ENCODE assay signal across 21 mouse cellular contexts in the genomic region with DNA sequence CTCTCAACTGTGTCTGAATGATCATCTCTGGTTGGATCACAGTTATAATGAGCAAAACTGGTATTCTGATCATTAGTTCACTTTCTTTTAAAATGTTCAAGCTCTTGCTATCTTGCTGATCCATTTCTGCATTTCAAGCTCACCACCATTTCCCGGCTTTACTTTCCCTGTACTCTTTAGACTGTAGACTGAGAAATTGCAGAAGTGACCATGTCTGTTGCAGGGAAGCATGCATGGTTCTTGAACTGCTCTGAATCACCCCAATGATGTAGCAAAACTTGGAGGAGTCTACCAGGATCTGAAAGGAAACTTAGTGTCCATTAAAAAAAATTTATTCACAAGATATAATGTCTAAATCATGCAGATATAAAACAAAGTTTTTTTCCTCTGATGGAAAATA. TPM values are rescaled to one million over a fixed set of nuclear protein-coding genes. Genes with fewer than 3 reads are reported as not detected.
DNase-seq lines count a peak whose midpoint lies in the region; ATAC-seq and TF ChIP-seq lines count a peak whose summit lies in the region.
"Had no signal": no experiment of that assay in that cellular context is flagged by ENCODE, and none has a peak within 500 bp of the region (broad histone marks: within the 10 kb centered on the region; RNA-seq: fewer than 3 reads in every experiment).

No protein-coding gene starts in this region.

- no peaks in the 10 kb centered on the region for H3K36me3 ChIP-seq in liver, adult 2 months (ENCODE audit: control insufficient read depth, insufficient read depth, low read length)
- H3K36me3 ChIP-seq: embryonic facial prominence, embryonic 12.5 days; G1E; heart, embryonic 15.5 days had no signal

- peaks cover 6% of the 10 kb centered on the region; the same call in 1 of the 2 replicates for H3K4me1 ChIP-seq in liver, adult 2 months (ENCODE audit: control insufficient read depth, insufficient read depth, low read length)
- H3K4me1 ChIP-seq in lung, adult 2 months (ENCODE audit: control insufficient read depth, insufficient read depth, low read length): peaks cover 7% of the 10 kb centered on the region; the same call in 1 of the 2 replicates

- H3K79me2 ChIP-seq in liver, adult 2 months (ENCODE audit: control insufficient read depth, insufficient read depth, low read length): no peaks in the 10 kb centered on the region; the same call in 1 of the 2 replicates

- no peak overlapping the region for H3K9ac ChIP-seq in liver, adult 2 months (ENCODE audit: low read depth, low read length)
- H3K9ac ChIP-seq: embryonic facial prominence, embryonic 12.5 days; forebrain, embryonic 15.5 days; heart, embryonic 15.5 days; hindbrain, embryonic 14.5 days had no signal

- no peaks in the 10 kb centered on the region for H3K27me3 ChIP-seq in liver, adult 2 months (ENCODE audit: control insufficient read depth, insufficient read depth, low read length)
- H3K27me3 ChIP-seq: embryonic facial prominence, embryonic 12.5 days; forebrain, embryonic 15.5 days; heart, embryonic 15.5 days had no signal

- TF ChIP-seq CTCF in liver, adult 2 months (IDR thresholded peaks at IDR 0.05; ENCODE audit: low read depth, low read length): no peak
- no peak for TF ChIP-seq CTCF in lung, adult 2 months (IDR thresholded peaks at IDR 0.05; ENCODE audit: insufficient read depth, low read length)

- ATAC-seq in megakaryocyte progenitor cell, adult 5-6 weeks (replicated peaks; ENCODE audit: poor library complexity): peak; percentile 49
- ATAC-seq: CD4-positive, CD25-positive, alpha-beta regulatory T cell, adult 4 months; forebrain, embryonic 15.5 days had no signal

- no peak overlapping the region for H3K4me3 ChIP-seq in liver, adult 2 months (ENCODE audit: insufficient read depth, low read depth, low read length)
- H3K4me3 ChIP-seq in lung, adult 2 months (replicated peaks; ENCODE audit: extremely low read depth, low read depth, low read length): no peak overlapping the region
- H3K4me3 ChIP-seq: embryonic facial prominence, embryonic 12.5 days; forebrain, embryonic 15.5 days; heart, adult 2 months; heart, embryonic 15.5 days had no signal

- TF ChIP-seq POLR2A in liver, adult 2 months (IDR thresholded peaks at IDR 0.05; ENCODE audit: extremely low read depth, insufficient read depth, low read length): no peak
- no peak for TF ChIP-seq POLR2A in lung, adult 2 months (IDR thresholded peaks at IDR 0.05; ENCODE audit: borderline replicate concordance, extremely low read depth, low read depth, low read length)

- H3K27ac ChIP-seq in liver, adult 2 months (replicated peaks; ENCODE audit: insufficient read depth, low read depth, low read length): no peak overlapping the region
- H3K27ac ChIP-seq: embryonic facial prominence, embryonic 12.5 days; forebrain, embryonic 15.5 days; heart, adult 2 months; heart, embryonic 15.5 days; hindbrain, embryonic 14.5 days had no signal

- peak; percentile 34 for DNase-seq in liver, adult 2 months (ENCODE audit: extremely low read depth, low read depth, low spot score)
- no peak for DNase-seq in liver
- DNase-seq in lung, postnatal 36 days: peak; percentile 28
- no peak for DNase-seq in lung, adult 2 months
- DNase-seq in ovary, postnatal 14 days (ENCODE audit: low spot score): no peak
- no peak for DNase-seq in cerebellum, postnatal 4 days (ENCODE audit: low spot score in 2 of 2)
- DNase-seq: adrenal gland, postnatal 10 days; B cell, adult 2 months; cerebellum, adult 2 months; cerebellum, postnatal 10 days; gastrocnemius, postnatal 10 days; heart, adult 2 months; heart, postnatal 14 days had no signal

- WGBS in liver, adult 2 months: 100% methylated on average over 1 of the region's 1 CpGs
- WGBS in lung, adult 2 months: 94% methylated on average over 1 of the region's 1 CpGs

RNA-seq across cellular contexts. Expression of a gene that starts 1.2 kb away (rescaled TPM):
- 56.2 and 69.3 TPM in 2 replicates for total RNA-seq in liver, adult 2 months (2014; rRNA removed)
- polyA plus RNA-seq in liver, adult 2 months (2012; rRNA removed): 45.8 and 50.7 TPM in 2 replicates
- polyA plus RNA-seq in lung, adult 2 months (2012; rRNA removed): 167 and 190 TPM in 2 replicates
- 100 and 106 TPM in 2 replicates for total RNA-seq in megakaryocyte progenitor cell, adult 5-6 weeks (2015)
- total RNA-seq in megakaryocyte progenitor cell, adult 5-6 weeks (2017): 42.8 and 48.9 TPM in 2 replicates
- total RNA-seq: G1E had no signal
- polyA plus RNA-seq: G1E had no signal

RNA-seq across cellular contexts. Expression of a gene that starts 8.3 kb away (rescaled TPM):
- 5.9 and 10.0 TPM in 2 replicates for total RNA-seq in liver, adult 2 months (2014; rRNA removed)
- polyA plus RNA-seq in liver, adult 2 months (2012; rRNA removed): 0.59 and 0.61 TPM in 2 replicates
- 0.26 TPM in 1 of 2 replicates, not detected in the other for polyA plus RNA-seq in lung, adult 2 months (2012; rRNA removed)
- total RNA-seq in megakaryocyte progenitor cell, adult 5-6 weeks (2015): not detected in 2 replicates
- not detected in 2 replicates for total RNA-seq in megakaryocyte progenitor cell, adult 5-6 weeks (2017)
- total RNA-seq: hematopoietic stem cell, adult 5-6 weeks had no signal
- polyA plus RNA-seq: CD4-positive, CD25-positive, alpha-beta regulatory T cell, adult 4 months; G1E had no signal

Comparison
In these comparisons a context has a peak if more than half of its experiments do, and no peak if none do; other contexts are left out.
1. DNase-seq: peak in liver, adult 2 months (single experiment) and lung, postnatal 36 days (single experiment); none in liver (single experiment), lung, adult 2 months (single experiment), ovary, postnatal 14 days (single experiment) and cerebellum, postnatal 4 days (0 of 2).